Mouse (Mus musculus): ENCODE data around the gene Rabgap1l.

DNA sequence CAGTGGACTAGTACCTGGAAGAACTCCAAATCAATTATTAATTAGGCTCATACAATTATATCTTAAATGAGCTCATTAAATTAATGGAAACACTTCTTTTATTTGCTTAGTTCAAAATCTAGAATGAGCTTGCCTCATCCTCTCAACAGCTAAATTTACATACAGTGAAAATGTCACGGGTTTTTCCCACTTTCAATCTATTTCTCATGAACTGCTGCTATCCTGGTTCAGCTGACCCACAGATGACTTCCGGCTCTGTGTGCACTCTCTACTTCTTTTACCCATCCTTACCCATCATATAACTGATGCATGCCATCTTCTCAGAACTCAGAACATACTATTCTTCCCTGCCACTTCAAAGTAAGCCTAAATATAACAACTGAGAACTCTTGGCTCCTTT lies 452.4 kb downstream of the Rabgap1l start:
- TF ChIP-seq CTCF (conservative IDR thresholded peaks at IDR 0.05; ENCODE audit: low read length) = no peak
- no peak for TF ChIP-seq POU5F1 (IDR thresholded peaks at IDR 0.05; ENCODE audit: borderline replicate concordance, low read length)

Data from E14TG2a.4 (cell line).